Mouse (Mus musculus) intestine, postnatal 0 days (tissue): ENCODE data around the gene Itga5. TPM values are rescaled to one million over a fixed set of nuclear protein-coding genes. Genes with fewer than 3 reads are reported as not detected.

Experiments
- ATAC-seq: fragments of 200-750 bp; cut with Nextera tagmentation; 2 replicates; pipeline ENCODE4 v1.8.0; 2017; ENCODE audit warnings: mild to moderate bottlenecking, moderate TSS enrichment, moderate library complexity
- H3K27ac ChIP-seq: fragments of 300-500 bp; sonication (generic); 2 replicates; pipeline ENCODE4 v1.5.1; 2014; ENCODE audit warnings: mild to moderate bottlenecking, low read depth, low read length, moderate library complexity
- H3K27me3 ChIP-seq: fragments of 300-500 bp; sonication (generic); replicated peaks from 2 replicates; pipeline ENCODE4 v1.6.1; 2014; ENCODE audit warnings: low read length, mixed read lengths; ENCODE audit not compliant: control insufficient read depth, insufficient read depth
- H3K36me3 ChIP-seq: fragments of 300-500 bp; sonication (generic); 2 replicates; pipeline ENCODE4 v1.6.1; 2014; ENCODE audit warnings: mild to moderate bottlenecking, moderate library complexity; ENCODE audit not compliant: control insufficient read depth, insufficient read depth
- H3K4me1 ChIP-seq: fragments of 300-500 bp; sonication (generic); replicated peaks from 2 replicates; pipeline ENCODE4 v1.6.1; 2014; ENCODE audit warnings: antibody characterized with exemption, low read length, mixed read lengths; ENCODE audit not compliant: control insufficient read depth, insufficient read depth
- H3K4me2 ChIP-seq: fragments of 300-500 bp; sonication (generic); replicated peaks from 2 replicates; pipeline ENCODE4 v1.6.1; 2014; ENCODE audit warnings: low read depth, mild to moderate bottlenecking, moderate library complexity
- H3K4me3 ChIP-seq: fragments of 300-500 bp; sonication (generic); 2 replicates; pipeline ENCODE4 v1.5.1; 2014; ENCODE audit warnings: low read depth, low read length
- H3K9ac ChIP-seq: fragments of 300-500 bp; sonication (generic); 2 replicates; pipeline ENCODE4 v1.6.1; 2014; ENCODE audit warnings: mild to moderate bottlenecking, low read depth, low read length
- H3K9me3 ChIP-seq: fragments of 300-500 bp; sonication (generic); 2 replicates; pipeline ENCODE4 v1.6.1; 2016; ENCODE audit warnings: mixed run types; ENCODE audit not compliant: control insufficient read depth
- CTCF ChIP-seq: sonication (generic); IDR thresholded peaks from 2 replicates; pipeline ENCODE4 v1.5.1; 2016; ENCODE audit warnings: low read depth, mild to moderate bottlenecking, control low read depth, antibody characterized with exemption, moderate library complexity
- WGBS: fragments of 180-500 bp; shearing (Covaris S2); extraction: QIAGEN DNeasy Blood & Tissue Kit; methylation state at CpG from one replicate; pipeline ENCODE4 v1.1.7; 2014; 5-methylcytosine and 5-hydroxymethylcytosine counted together
- polyA plus RNA-seq: library from polyadenylated mRNA; unstranded; fragments of >200 nt; fragmentation: Nextera tagmentation; extraction: Ambion mirVana; gene quantifications from 2 replicates; pipeline ENCODE4 v1.2.1, GENCODE M21; 2015

Gene Itga5
- polyA plus RNA-seq, 1 experiment from 2014 or later = 25.0 TPM

DNA sequence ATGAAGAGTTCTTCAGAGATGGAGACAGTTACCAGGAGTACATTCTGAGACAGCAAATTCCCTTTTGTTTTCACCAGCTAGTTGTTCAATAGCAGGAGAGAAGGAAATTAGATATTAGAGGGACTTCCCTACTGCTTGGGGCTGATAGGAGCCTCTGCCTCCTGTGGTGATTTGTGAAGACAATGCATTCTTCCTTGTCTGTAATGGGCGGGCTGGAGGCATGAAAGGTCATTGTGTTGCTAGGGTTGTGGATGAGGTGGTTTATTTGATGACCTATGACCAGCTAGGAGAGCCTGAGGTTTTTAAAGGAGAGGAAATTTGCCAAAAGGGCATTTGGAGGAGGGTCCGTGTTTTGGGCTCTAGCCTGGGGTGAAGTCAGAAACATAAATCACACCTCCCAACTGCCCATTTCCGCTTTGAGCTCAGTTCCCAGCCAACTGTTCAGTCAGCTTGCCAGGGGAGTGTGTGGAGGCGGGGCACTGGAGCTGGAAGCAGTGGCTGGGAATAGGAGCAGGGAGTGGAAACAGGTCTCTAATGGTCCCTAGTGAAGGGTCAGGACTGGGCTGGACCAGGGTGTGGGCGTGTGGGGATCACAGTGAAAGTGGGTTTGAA lies 16.3 kb upstream of the Itga5 start:
- Histone ChIP-seq H3K4me1 (no peaks in the 10 kb centered on the region; the same call in 1 of the 2 replicates), H3K9me3 (no peaks in the 10 kb centered on the region), H3K4me2 (no peak overlapping the region), H3K27me3 (no peaks in the 10 kb centered on the region), H3K9ac (no peak overlapping the region), H3K27ac (no peak overlapping the region), H3K36me3 (no peaks in the 10 kb centered on the region), H3K4me3 (no peak overlapping the region)
- WGBS = 37% methylated on average over 5 of the region's 5 CpGs
- no peak for TF ChIP-seq CTCF
- 0 out of 2 replicates have a peak, but pooled peaks have one; percentile 33 for ATAC-seq

DNA sequence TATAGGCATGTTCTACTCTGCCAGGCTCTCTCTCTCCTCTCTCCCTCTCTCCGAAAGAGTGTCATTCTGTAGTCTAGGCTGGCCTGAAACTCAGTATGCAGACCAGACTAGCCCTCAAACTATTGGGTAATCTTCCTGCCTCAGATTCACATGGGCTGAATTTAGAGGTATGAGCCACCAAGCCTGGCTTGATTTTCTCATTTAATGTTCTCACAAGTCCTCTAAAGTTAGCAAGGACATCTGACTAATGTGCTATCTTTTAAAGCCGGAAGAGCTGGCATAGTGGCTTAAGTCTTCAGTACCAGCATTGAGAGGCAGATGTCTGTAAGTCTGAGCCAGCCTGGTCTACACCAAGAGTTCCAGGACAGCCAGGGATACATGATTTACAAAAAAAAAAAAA lies 15.5 kb upstream of the Itga5 start:
- Histone ChIP-seq H3K36me3 (no peaks in the 10 kb centered on the region), H3K27me3 (no peaks in the 10 kb centered on the region), H3K4me1 (no peaks in the 10 kb centered on the region; the same call in 1 of the 2 replicates), H3K9me3 (no peaks in the 10 kb centered on the region), H3K4me3 (no peak overlapping the region), H3K9ac (no peak overlapping the region), H3K4me2 (no peak overlapping the region), H3K27ac (no peak overlapping the region)
- no peak for ATAC-seq
- no peak for TF ChIP-seq CTCF
- WGBS = 88% methylated on average over 2 of the region's 2 CpGs

- H3K27ac ChIP-seq = no peak overlapping the region
- WGBS = 39% methylated on average over 3 of the region's 3 CpGs
- H3K4me3 ChIP-seq = no peak overlapping the region
- no peaks in the 10 kb centered on the region; the same call in 1 of the 2 replicates for H3K4me1 ChIP-seq
- no peaks in the 10 kb centered on the region for H3K36me3 ChIP-seq
- H3K9me3 ChIP-seq = no peaks in the 10 kb centered on the region
- no peak overlapping the region for H3K4me2 ChIP-seq
- TF ChIP-seq CTCF = no peak
- H3K9ac ChIP-seq = no peak overlapping the region
- no peak for ATAC-seq
- H3K27me3 ChIP-seq = no peaks in the 10 kb centered on the region
Measured at GRCm38 (mm10) chr15:103378665-103379356, 12.2 kb upstream of the Itga5 start.

GRCm38 (mm10) chr15:103377752-103378664 lies 11.4 kb upstream of the Itga5 start:
- no peak for ATAC-seq
- Histone ChIP-seq H3K4me1 (no peaks in the 10 kb centered on the region; the same call in 1 of the 2 replicates), H3K9ac (no peak overlapping the region), H3K36me3 (no peaks in the 10 kb centered on the region), H3K27me3 (no peaks in the 10 kb centered on the region), H3K4me3 (no peak overlapping the region), H3K9me3 (no peaks in the 10 kb centered on the region), H3K27ac (no peak overlapping the region), H3K4me2 (no peak overlapping the region)
- TF ChIP-seq CTCF = no peak
- WGBS = 70% methylated on average over 3 of the region's 3 CpGs

DNA sequence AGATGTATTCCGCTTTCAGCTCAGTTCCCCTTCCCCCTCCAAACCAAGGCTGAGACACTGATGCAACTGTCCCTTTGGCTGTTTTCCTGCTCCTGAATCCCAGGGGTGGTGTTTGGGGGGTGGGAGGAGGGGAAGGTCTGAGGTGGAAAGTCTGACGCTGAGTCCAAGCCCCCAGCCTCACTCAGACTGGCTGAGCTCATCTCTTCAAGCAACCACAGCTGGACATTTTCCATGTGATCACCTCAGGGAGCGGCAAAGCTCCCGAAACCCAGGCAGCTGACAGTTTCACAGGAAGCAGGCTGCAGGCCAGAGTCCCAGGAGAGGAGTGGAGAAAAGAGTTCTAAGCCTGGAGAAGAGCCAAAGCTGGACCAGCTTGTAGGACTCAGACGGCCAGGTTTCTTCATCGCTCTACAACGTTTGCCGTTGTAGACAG lies 10.3 kb upstream of the Itga5 start:
- no peak overlapping the region for H3K4me3 ChIP-seq
- no peaks in the 10 kb centered on the region for H3K9me3 ChIP-seq
- H3K36me3 ChIP-seq = no peaks in the 10 kb centered on the region
- peak overlapping the region; percentile 54; the same call in 1 of the 2 replicates for H3K27ac ChIP-seq
- no peaks in the 10 kb centered on the region; the same call in 1 of the 2 replicates for H3K4me1 ChIP-seq
- H3K9ac ChIP-seq = no peak overlapping the region
- no peak for ATAC-seq
- H3K27me3 ChIP-seq = no peaks in the 10 kb centered on the region
- H3K4me2 ChIP-seq = no peak overlapping the region
- TF ChIP-seq CTCF = no peak
- WGBS = 54% methylated on average over 8 of the region's 8 CpGs
